Mouse (Mus musculus) ovary, postnatal 10 days (tissue): Measurements from ENCODE around the gene Cxadr.

Source experiments
- DNase-seq: peaks from one replicate; pipeline ENCODE4 v3.0.0; 2022; ENCODE audit warnings: low spot score

The Cxadr gene

DNA sequence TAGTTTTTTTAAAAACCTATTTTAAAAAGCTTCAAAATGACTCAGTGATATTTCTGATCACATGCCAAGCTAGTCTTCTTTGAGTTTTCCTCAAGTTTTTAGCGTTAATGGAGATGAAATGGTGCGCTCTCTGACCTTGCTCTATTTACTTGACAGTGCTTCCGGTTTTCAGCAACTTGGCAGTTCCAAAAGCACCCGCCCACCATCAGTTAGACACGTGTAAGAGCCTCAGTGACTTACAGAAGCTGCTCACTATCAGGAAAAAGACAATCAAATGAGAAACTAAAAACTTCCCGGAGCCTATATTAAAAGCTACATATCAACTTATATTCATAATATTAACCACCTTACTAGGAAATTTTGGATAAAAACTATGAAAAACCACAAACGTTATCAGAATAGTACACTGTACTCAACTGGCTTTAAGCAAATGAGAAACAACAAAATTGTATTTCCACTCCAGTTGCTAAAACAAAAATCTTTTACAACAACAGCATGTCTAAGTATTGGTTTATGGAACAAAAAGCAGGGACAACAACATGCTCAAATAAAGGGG lies 70.3 kb downstream of the Cxadr start:
- DNase-seq: no peak

- DNase-seq: no peak
Measured at GRCm38 (mm10) chr16:78372786-78373185, 71.5 kb downstream of the Cxadr start.

GRCm38 (mm10) chr16:78373743-78374142 lies 72.5 kb downstream of the Cxadr start:
- DNase-seq: no peak

- no peak for DNase-seq
Measured at GRCm38 (mm10) chr16:78375222-78375621, 73.9 kb downstream of the Cxadr start.

- peak; percentile 34 for DNase-seq
Measured at GRCm38 (mm10) chr16:78375821-78376691, 74.8 kb downstream of the Cxadr start.

DNA sequence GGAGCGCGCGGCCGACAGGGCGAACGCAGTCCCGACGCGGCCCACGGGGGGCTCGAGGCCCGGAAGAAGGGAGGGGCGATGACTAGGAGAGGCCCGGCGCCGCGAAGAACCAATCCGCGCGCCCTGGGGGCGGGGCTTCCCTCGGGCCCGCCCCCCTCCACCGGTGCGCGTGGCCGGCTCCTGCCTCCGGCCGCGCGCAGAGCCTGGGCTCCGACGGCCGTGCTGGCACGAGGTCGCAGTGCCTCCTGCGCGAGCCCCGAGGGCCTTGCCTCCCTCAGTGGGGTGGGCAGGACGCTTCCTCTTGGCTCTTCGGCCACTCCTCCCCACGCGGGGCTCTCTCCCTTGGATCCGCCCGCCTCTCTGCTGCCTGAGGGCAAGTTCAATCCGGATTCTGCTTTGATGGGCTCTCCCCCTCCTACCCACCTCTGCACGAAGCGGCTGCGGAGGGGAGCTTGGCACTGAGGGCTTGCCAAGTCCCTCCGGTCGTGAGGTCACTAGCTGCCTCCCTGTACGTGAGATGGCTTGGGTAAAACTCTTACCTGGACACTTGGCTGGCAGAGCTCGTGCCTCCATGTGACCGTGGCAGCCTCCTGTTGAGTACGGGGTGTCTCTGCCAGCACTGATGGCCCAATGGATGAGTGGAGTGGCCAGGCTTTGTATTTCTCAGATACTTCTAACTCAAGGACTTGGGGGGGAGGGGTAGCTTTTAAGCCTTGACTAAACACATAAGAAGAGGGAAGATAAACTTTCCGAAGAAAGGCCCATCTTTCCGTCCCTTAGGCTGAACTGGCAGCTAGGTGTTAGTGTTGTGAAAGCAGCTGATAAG lies 75.7 kb downstream of the Cxadr start, which contains the start of gene Btg3:
Btg3 (minus strand) TSS at position 448 of the 826 bp plus-strand sequence.
- DNase-seq: peak; percentile 58

DNA sequence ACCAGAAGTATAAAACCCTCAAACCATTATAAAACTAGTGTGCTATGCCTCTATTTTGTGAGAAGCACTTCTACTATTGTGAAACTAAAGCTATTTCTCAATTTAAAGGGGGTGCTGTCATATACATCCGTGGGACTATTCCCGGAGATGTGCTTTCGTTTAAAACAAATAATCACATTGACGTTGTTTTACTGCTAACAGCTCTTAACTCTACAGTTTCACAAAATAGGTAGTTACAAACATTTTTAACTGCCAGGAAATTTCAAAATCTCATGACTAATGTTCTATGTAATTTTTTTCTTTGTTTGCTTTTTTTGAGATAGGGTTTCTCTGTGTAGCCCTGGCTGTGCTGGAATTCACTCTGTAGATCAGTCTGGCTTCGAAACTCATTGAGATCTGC lies 77.2 kb downstream of the Cxadr start:
- DNase-seq: no peak

GRCm38 (mm10) chr16:78389122-78389521 lies 87.8 kb downstream of the Cxadr start:
- no peak for DNase-seq

GRCm38 (mm10) chr16:78389986-78390385 lies 88.7 kb downstream of the Cxadr start:
- DNase-seq: no peak

- DNase-seq: no peak
Measured at GRCm38 (mm10) chr16:78391354-78391753, 90.1 kb downstream of the Cxadr start.

DNA sequence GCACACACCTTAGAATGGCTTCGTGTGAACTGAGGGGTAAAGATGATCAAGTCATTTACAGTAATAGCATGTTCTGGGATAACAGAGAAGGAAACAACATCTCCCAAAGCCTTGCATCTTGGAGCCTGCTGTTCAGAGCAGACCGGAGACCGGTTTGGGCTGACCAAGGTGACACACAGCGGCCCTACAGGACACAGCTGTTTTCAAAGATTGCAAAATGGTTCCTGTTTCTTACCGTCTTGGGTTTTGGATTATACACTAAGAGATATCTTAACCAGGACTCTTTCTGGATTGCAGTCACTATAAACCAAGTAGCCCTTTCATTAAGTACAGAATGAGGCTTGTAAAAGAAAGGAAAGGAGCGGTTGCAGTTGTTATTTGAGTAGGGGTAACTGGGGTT lies 97.4 kb downstream of the Cxadr start:
- no peak for DNase-seq

DNA sequence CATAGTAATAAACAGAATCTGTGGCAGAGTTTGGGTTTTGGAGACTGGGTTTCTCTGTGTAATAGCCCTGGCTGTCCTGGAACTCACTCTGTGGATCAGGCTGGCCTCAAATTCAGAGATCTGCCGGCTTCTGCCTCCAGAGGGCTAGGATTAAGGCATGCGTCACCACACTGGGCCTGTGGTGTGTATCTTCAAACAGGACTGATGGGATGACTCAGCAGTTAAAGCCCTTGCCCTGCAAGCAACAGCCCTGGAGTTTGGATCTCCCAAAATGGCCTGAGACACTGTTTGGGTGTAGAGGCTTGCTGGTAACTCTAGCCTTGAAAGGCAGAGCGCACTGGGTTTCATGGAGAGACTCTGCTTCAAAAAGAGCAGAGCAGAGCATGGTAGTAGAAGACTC lies 98.1 kb downstream of the Cxadr start:
- no peak for DNase-seq

DNA sequence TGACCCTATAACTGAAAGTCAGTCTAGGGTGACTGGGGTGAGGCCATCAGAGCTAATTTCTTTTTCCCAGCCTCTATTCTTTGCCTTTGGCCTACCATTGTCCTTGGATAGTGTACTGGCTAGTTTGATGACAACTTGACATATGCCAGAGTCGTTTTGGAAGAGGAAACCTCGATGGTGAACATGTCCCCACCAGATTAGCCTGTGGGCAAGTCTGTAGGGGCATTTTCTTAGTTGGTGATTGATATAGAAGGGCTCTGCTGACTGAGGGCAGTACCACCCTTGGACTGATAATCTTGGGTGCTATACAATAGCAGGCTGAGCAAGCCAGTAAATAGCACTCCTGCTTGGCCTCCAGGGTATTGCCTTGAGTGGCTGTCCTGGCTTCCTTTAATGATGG lies 101.0 kb downstream of the Cxadr start:
- no peak for DNase-seq

GRCm38 (mm10) chr16:78406657-78407056 lies 105.4 kb downstream of the Cxadr start:
- DNase-seq: no peak

DNA sequence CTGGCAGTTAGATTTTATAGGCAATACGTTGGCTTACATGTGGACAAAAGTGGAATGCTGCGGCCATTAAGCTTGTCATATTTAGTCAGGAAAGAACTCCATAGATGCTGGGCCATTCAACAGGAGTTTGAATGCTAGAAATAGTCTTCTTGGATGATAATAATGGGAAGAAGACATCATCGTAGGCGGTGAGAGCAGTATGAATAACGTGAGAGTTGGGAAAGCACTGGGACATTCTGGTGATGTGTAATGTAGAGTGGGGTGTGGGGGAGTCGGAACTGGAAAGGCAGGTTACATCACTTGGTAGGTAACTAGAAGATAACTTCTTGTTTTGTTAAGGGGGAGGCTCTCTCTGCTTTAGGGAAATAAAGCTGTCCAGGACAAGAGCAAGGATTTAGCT lies 106.6 kb downstream of the Cxadr start:
- DNase-seq: no peak
